Mouse (Mus musculus) limb, embryonic 14.5 days (tissue): ENCODE data around the gene 4930447C04Rik. TPM values are rescaled to one million over a fixed set of nuclear protein-coding genes. Genes with fewer than 3 reads are reported as not detected.

Experiments used
- ATAC-seq: fragments of 200-750 bp; cut with Nextera tagmentation; 2 replicates; pipeline ENCODE4 v1.8.0; 2017; ENCODE audit warnings: low read depth, moderate number of reproducible peaks, moderate TSS enrichment; ENCODE audit not compliant: low FRiP score
- DNase-seq: peaks from one replicate; pipeline ENCODE4 v3.0.0-alpha.2; 2015; ENCODE audit warnings: low spot score
- H3K27ac ChIP-seq: fragments of 300-500 bp; sonication (generic); replicated peaks from 2 replicates; pipeline ENCODE4 v1.5.1; 2014; ENCODE audit warnings: low read depth, mild to moderate bottlenecking, low read length, moderate library complexity, mixed read lengths
- H3K27me3 ChIP-seq: fragments of 300-500 bp; sonication (generic); 2 replicates; pipeline ENCODE4 v1.6.1; 2014; ENCODE audit warnings: low read length, mixed read lengths; ENCODE audit not compliant: control insufficient read depth, insufficient read depth
- H3K36me3 ChIP-seq: fragments of 300-500 bp; sonication (generic); 2 replicates; pipeline ENCODE4 v1.6.1; 2014; ENCODE audit warnings: mild to moderate bottlenecking, low read length, moderate library complexity, mixed read lengths; ENCODE audit not compliant: control insufficient read depth, insufficient read depth
- H3K4me1 ChIP-seq: fragments of 300-500 bp; sonication (generic); 2 replicates; pipeline ENCODE4 v1.6.1; 2014; ENCODE audit warnings: antibody characterized with exemption, low read length, mixed read lengths; ENCODE audit not compliant: control insufficient read depth, insufficient read depth
- H3K4me2 ChIP-seq: fragments of 300-500 bp; sonication (generic); replicated peaks from 2 replicates; pipeline ENCODE4 v1.6.1; 2014; ENCODE audit warnings: low read depth, mild to moderate bottlenecking, low read length, moderate library complexity; ENCODE audit not compliant: severe bottlenecking
- H3K4me3 ChIP-seq: fragments of 300-500 bp; sonication (generic); replicated peaks from 2 replicates; pipeline ENCODE4 v1.5.1; 2014; ENCODE audit warnings: low read length
- H3K9ac ChIP-seq: fragments of 300-500 bp; sonication (generic); 2 replicates; pipeline ENCODE4 v1.6.1; 2014; ENCODE audit warnings: mild to moderate bottlenecking, low read depth, low read length, moderate library complexity; ENCODE audit not compliant: severe bottlenecking
- H3K9me3 ChIP-seq: fragments of 300-500 bp; sonication (generic); 2 replicates; pipeline ENCODE4 v1.6.1; 2016; ENCODE audit warnings: low read length; ENCODE audit not compliant: control insufficient read depth
- POLR2A ChIP-seq: fragments of 200-500 bp; IDR thresholded peaks from 2 replicates; pipeline ENCODE4 v1.8.0; 2012; ENCODE audit warnings: inconsistent platforms, mild to moderate bottlenecking, moderate library complexity, borderline replicate concordance; ENCODE audit not compliant: insufficient read depth, insufficient read length; ENCODE audit errors: extremely low read depth
- WGBS: fragments of 180-500 bp; shearing (Covaris S2); extraction: QIAGEN DNeasy Blood & Tissue Kit; methylation state at CpG from one replicate; pipeline ENCODE4 v1.1.7; 2014; 5-methylcytosine and 5-hydroxymethylcytosine counted together
- polyA plus RNA-seq, 2 experiments: library from polyadenylated mRNA; depleted of rRNA in 1 of 2; stranded (reverse) in 1 of 2; unstranded in 1 of 2; fragments of >200 nt; fragmentation: Nextera tagmentation in 1 of 2; extraction: Ambion mirVana in 1 of 2; gene quantifications; 2 replicates each; pipeline versions ENCODE4 v1.2.1 to v1.2.3; 2012 to 2014

Gene 4930447C04Rik
- polyA plus RNA-seq, 2 experiments = 3.2 to 15.7 TPM

DNA sequence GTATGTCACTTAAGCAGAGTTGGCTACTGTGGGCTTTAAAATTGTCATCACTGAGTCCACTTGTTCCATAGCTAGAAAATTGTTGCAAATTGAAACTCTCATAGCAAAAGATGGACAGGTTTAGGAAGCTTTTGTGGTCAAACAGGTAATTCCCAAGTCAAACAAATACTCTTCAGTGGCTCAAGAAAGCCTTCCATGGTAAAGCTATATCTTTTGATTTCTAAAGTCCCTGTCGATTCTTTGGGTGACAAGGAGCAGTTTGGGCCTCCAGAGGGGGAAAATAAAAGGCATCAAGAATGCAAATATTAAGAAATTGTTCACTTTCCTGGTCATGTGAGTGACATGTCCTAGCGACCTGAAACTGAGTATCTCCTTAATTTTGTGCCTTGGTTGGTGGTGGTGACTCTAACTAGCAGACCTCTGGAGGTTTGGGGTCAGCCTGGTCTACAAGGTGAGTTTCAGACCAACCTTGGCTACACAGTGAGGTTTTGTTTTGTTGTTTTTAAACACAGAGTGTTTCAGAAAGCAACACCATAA lies 3.1 kb upstream of the 4930447C04Rik start:
- Histone ChIP-seq H3K36me3 (no peaks in the 10 kb centered on the region), H3K4me2 (no peak overlapping the region), H3K27me3 (peaks cover 97% of the 10 kb centered on the region), H3K9ac (no peak overlapping the region), H3K4me1 (peaks cover 6% of the 10 kb centered on the region; the same call in 1 of the 2 replicates), H3K9me3 (no peaks in the 10 kb centered on the region), H3K4me3 (no peak overlapping the region), H3K27ac (no peak overlapping the region)
- DNase-seq (no peak), ATAC-seq (no peak)
- WGBS = 8% methylated on average over 2 of the region's 2 CpGs
- TF ChIP-seq POLR2A = no peak

DNA sequence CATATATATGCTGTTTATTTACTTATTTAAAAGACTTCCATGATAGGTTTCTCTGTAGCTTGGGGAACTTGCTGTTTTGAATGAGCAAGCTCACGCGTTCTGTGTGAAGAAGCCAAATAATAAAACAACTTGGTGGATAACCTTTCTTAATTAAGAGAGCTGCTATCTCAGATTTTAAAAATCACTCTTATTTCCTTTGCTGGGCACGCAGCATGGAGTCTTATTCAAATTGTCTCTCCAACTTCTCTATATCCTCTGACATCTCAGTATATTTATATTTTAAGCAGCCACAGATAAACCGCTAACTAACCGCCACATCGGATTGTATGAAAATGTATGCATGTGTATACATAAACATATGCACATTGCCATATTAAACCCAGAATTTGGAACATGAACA lies 1.6 kb upstream of the 4930447C04Rik start:
- ATAC-seq = no peak
- H3K4me1 ChIP-seq = peaks cover 6% of the 10 kb centered on the region; the same call in 1 of the 2 replicates
- peaks cover 98% of the 10 kb centered on the region for H3K27me3 ChIP-seq
- 18% methylated on average over 6 of the region's 6 CpGs for WGBS
- no peaks in the 10 kb centered on the region for H3K9me3 ChIP-seq
- H3K36me3 ChIP-seq = no peaks in the 10 kb centered on the region
- H3K9ac ChIP-seq = no peak overlapping the region
- no peak for DNase-seq
- H3K4me2 ChIP-seq = no peak overlapping the region
- H3K4me3 ChIP-seq = no peak overlapping the region
- TF ChIP-seq POLR2A = no peak
- no peak overlapping the region for H3K27ac ChIP-seq

DNA sequence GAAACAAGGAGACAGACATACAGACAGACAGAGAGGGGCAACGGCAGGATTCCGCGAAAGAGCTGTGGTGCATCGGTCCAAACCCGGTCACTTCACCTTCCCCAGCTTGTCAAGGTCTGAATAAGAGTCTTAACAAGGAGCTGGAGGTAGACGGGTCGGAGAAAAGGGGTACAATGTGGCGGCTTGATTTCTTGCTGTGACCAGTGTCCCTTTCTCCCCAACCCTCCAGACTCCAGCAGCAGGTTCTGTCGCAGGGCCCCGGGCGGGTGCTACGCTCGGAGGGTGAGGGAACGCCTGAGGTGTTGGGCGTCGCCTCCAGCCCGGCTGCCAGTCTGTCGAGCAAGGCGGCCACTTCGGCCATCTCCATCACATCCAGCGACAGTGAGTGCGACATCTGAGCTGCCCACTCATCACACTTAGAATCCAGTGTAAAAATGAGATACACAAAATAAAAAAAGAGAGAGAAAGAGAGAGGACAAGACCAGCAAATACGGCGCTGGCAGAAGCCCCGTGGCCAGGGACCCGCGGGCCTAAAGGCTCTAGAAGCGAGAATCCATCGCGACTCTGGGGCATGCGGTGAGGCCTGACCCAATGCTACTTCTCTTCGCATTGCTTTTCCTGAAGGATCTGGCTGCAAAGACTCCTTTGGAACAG lies 951 bp upstream of the 4930447C04Rik start:
- H3K9ac ChIP-seq = no peak overlapping the region
- no peaks in the 10 kb centered on the region for H3K9me3 ChIP-seq
- peaks cover 6% of the 10 kb centered on the region; the same call in 1 of the 2 replicates for H3K4me1 ChIP-seq
- no peaks in the 10 kb centered on the region for H3K36me3 ChIP-seq
- peaks cover 98% of the 10 kb centered on the region for H3K27me3 ChIP-seq
- ATAC-seq = no peak
- no peak for TF ChIP-seq POLR2A
- H3K4me3 ChIP-seq = no peak overlapping the region
- no peak for DNase-seq
- no peak overlapping the region for H3K4me2 ChIP-seq
- 2% methylated on average over 32 of the region's 32 CpGs for WGBS
- no peak overlapping the region for H3K27ac ChIP-seq

DNA sequence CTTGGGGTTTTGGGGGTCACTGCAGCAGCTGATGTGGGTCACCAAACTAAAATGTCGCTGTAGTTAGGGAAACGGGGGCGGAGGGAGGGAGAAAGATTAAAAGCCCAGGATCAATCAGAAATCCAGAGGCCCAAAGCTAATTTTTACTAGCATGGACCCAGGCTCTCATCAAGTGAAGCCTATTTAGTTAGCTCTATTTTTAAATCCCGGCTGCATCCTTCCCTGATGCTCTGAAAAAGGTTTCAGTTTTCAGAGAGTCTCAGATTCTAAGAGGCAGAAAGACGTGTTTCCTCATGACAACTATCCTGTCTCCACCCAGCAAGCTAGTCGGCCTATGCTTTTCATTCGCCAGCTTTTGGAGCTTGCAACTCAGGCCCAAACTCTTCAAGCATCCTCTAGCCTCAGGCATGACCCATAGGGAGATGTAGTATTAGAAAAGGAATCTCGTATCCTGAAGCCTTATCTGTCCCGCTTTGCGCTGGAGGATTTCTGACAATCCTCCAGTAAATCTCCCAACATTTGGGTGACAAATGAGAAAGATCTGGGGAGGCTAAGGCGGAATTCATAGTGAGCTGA lies 336 bp upstream of the 4930447C04Rik start:
- peaks cover 6% of the 10 kb centered on the region; the same call in 1 of the 2 replicates for H3K4me1 ChIP-seq
- H3K4me2 ChIP-seq = no peak overlapping the region
- no peak for DNase-seq
- no peaks in the 10 kb centered on the region for H3K9me3 ChIP-seq
- no peak for TF ChIP-seq POLR2A
- 3% methylated on average over 11 of the region's 11 CpGs for WGBS
- peaks cover 97% of the 10 kb centered on the region for H3K27me3 ChIP-seq
- no peak overlapping the region for H3K9ac ChIP-seq
- no peak overlapping the region for H3K4me3 ChIP-seq
- H3K27ac ChIP-seq = no peak overlapping the region
- no peaks in the 10 kb centered on the region for H3K36me3 ChIP-seq
- no peak for ATAC-seq

DNA sequence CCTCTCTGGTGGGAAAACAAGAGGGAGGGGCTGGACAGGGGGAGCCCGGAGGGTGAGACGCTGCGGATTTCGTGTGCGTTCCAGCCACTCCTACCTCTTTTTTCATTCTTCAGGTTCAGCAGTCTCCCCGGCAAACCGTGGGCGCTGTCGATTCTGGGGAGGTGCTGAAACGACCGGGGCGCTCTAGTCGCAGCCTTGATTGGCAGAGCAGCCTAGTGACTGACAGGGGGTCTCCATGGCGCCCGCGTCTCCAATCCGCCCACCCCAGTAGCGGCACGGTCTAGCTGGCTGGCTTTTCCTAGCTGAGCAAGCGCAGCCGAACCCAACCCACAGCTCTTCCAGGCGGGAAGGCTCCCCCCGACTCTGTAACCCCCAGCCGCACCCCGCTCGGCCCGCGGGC lies 958 bp downstream of the 4930447C04Rik start, which contains the start of gene Six6:
Six6 (plus strand) TSS at position 277 of the 400 bp plus-strand sequence.
- Histone ChIP-seq H3K27ac (no peak within 1 kb of the TSS), H3K9ac (no peak within 1 kb of the TSS), H3K4me3 (peak within 1 kb of the TSS; percentile 27), H3K4me2 (peak within 1 kb of the TSS; percentile 43), H3K27me3 (peaks cover 89% of the 10 kb centered on the region), H3K9me3 (no peaks in the 10 kb centered on the region), H3K4me1 (peaks cover 6% of the 10 kb centered on the region; the same call in 1 of the 2 replicates), H3K36me3 (no peaks in the 10 kb centered on the region)
- DNase-seq = peak; percentile 58
- no peak for TF ChIP-seq POLR2A
- peak; percentile 37 for ATAC-seq
- under 1% methylated on average over 27 of the region's 28 CpGs for WGBS
